8 mouse cellular contexts compared by ENCODE assay signal in genomic region chr3:95928658-95929503, GRCm38 (mm10). TPM values are rescaled to one million over a fixed set of nuclear protein-coding genes. Genes with fewer than 3 reads are reported as not detected.
DNase-seq lines count a peak whose midpoint lies in the region; ATAC-seq and TF ChIP-seq lines count a peak whose summit lies in the region.

TSS of gene Anp32e (plus strand) at chr3:95929246.

- peak within 1 kb of the TSS; percentile 86 for H3K4me3 ChIP-seq in embryonic facial prominence, embryonic 14.5 days (ENCODE audit: low read depth, low read length)
- H3K4me3 ChIP-seq in heart, adult 2 months, result peak within 1 kb of the TSS; percentile 97
- peak within 1 kb of the TSS; percentile 90 for H3K4me3 ChIP-seq in limb, embryonic 14.5 days (replicated peaks; ENCODE audit: low read length)
- H3K4me3 ChIP-seq in midbrain, postnatal 0 days (ENCODE audit: low read depth, low read length), result peak within 1 kb of the TSS; percentile 87

- peak within 1 kb of the TSS; percentile 69 for H3K4me2 ChIP-seq in embryonic facial prominence, embryonic 14.5 days (ENCODE audit: low read depth, low read length)
- H3K4me2 ChIP-seq in limb, embryonic 14.5 days (replicated peaks; ENCODE audit: low read depth, low read length, severe bottlenecking), result peak within 1 kb of the TSS; percentile 63
- H3K4me2 ChIP-seq in midbrain, postnatal 0 days (ENCODE audit: low read depth, low read length, poor library complexity, severe bottlenecking), result peak within 1 kb of the TSS; percentile 76

- no peak for TF ChIP-seq CTCF in heart, adult 2 months (IDR thresholded peaks at IDR 0.05)
- TF ChIP-seq CTCF in midbrain, postnatal 0 days (IDR thresholded peaks at IDR 0.05), result no peak

- H3K27ac ChIP-seq in embryonic facial prominence, embryonic 14.5 days (replicated peaks; ENCODE audit: low read depth, low read length), result peak within 1 kb of the TSS; percentile 94
- peak within 1 kb of the TSS; percentile 92 for H3K27ac ChIP-seq in heart, adult 2 months
- peak within 1 kb of the TSS; percentile 96 for H3K27ac ChIP-seq in limb, embryonic 14.5 days (replicated peaks; ENCODE audit: low read depth, low read length)
- H3K27ac ChIP-seq in midbrain, postnatal 0 days (ENCODE audit: low read depth, low read length), result peak within 1 kb of the TSS; percentile 72

- H3K9me3 ChIP-seq in embryonic facial prominence, embryonic 14.5 days (ENCODE audit: control insufficient read depth, low read length), result no peaks in the 10 kb centered on the region
- H3K9me3 ChIP-seq in limb, embryonic 14.5 days (ENCODE audit: control insufficient read depth, low read length), result no peaks in the 10 kb centered on the region
- H3K9me3 ChIP-seq in midbrain, postnatal 0 days (ENCODE audit: low read length), result no peaks in the 10 kb centered on the region

- H3K4me1 ChIP-seq in embryonic facial prominence, embryonic 14.5 days (ENCODE audit: control insufficient read depth, insufficient read depth, low read length), result no peaks in the 10 kb centered on the region
- H3K4me1 ChIP-seq in heart, adult 2 months (ENCODE audit: control insufficient read depth, insufficient read depth, low read length), result peaks cover 2% of the 10 kb centered on the region
- H3K4me1 ChIP-seq in limb, embryonic 14.5 days (ENCODE audit: control insufficient read depth, insufficient read depth, low read length), result 0 out of 2 replicates have a peak, but pooled peaks cover 6% of the 10 kb centered on the region
- H3K4me1 ChIP-seq in midbrain, postnatal 0 days (ENCODE audit: insufficient read depth, low read length), result no peaks in the 10 kb centered on the region

- under 1% methylated on average over 42 of the region's 49 CpGs for WGBS in embryonic facial prominence, embryonic 14.5 days
- WGBS in heart, adult 2 months, result under 1% methylated on average over 49 of the region's 49 CpGs
- under 1% methylated on average over 48 of the region's 49 CpGs for WGBS in limb, embryonic 14.5 days
- WGBS in midbrain, postnatal 0 days, result under 1% methylated on average over 49 of the region's 49 CpGs

- peak within 1 kb of the TSS; percentile 98 for H3K9ac ChIP-seq in embryonic facial prominence, embryonic 14.5 days (ENCODE audit: low read depth, low read length)
- peak within 1 kb of the TSS; percentile 83 for H3K9ac ChIP-seq in heart, adult 2 months (ENCODE audit: low read depth, low read length)
- H3K9ac ChIP-seq in limb, embryonic 14.5 days (ENCODE audit: low read depth, low read length, severe bottlenecking), result peak within 1 kb of the TSS; percentile 98
- peak within 1 kb of the TSS; percentile 69 for H3K9ac ChIP-seq in midbrain, postnatal 0 days (replicated peaks; ENCODE audit: low read length, poor library complexity, severe bottlenecking)

- peak; percentile 86 for TF ChIP-seq EP300 in heart, adult 2 months (IDR thresholded peaks at IDR 0.05; ENCODE audit: insufficient read depth, low read depth, low read length)

- H3K79me2 ChIP-seq in heart, adult 2 months (replicated peaks; ENCODE audit: control insufficient read depth, insufficient read depth, low read length), result no peaks in the 10 kb centered on the region

- H3K27me3 ChIP-seq in embryonic facial prominence, embryonic 14.5 days (replicated peaks; ENCODE audit: control insufficient read depth, insufficient read depth, low read length), result no peaks in the 10 kb centered on the region
- H3K27me3 ChIP-seq in heart, adult 2 months (ENCODE audit: control insufficient read depth, insufficient read depth, low read length), result no peaks in the 10 kb centered on the region
- H3K27me3 ChIP-seq in limb, embryonic 14.5 days (ENCODE audit: control insufficient read depth, insufficient read depth, low read length), result no peaks in the 10 kb centered on the region
- H3K27me3 ChIP-seq in midbrain, postnatal 0 days (ENCODE audit: insufficient read depth, low read length), result no peaks in the 10 kb centered on the region

- DNase-seq in 3T3-L1 (ENCODE audit: low read depth, low spot score), result peak; percentile 100
- DNase-seq in adrenal gland, postnatal 4 days (ENCODE audit: low spot score in 2 of 2), result peak; percentile 91 to 95
- DNase-seq in embryonic facial prominence, embryonic 14.5 days (ENCODE audit: low spot score), result peak; percentile 100
- peak; percentile 97 for DNase-seq in heart, adult 2 months
- peak; percentile 99 for DNase-seq in kidney, adult 9 months
- peak; percentile 100 for DNase-seq in limb, embryonic 14.5 days (ENCODE audit: low spot score)
- DNase-seq in midbrain, postnatal 0 days (ENCODE audit: low spot score), result peak; percentile 100
- peak; percentile 94 to 96 for DNase-seq in spleen, postnatal 14 days (ENCODE audit: low spot score in 2 of 2)

- H3K36me3 ChIP-seq in embryonic facial prominence, embryonic 14.5 days (ENCODE audit: control insufficient read depth, insufficient read depth, low read length), result peaks cover 8% of the 10 kb centered on the region
- no peaks in the 10 kb centered on the region for H3K36me3 ChIP-seq in heart, adult 2 months (ENCODE audit: control insufficient read depth, insufficient read depth, low read length)
- H3K36me3 ChIP-seq in limb, embryonic 14.5 days (ENCODE audit: control insufficient read depth, insufficient read depth, low read length), result peaks cover 5% of the 10 kb centered on the region
- peaks cover 2% of the 10 kb centered on the region; the same call in 1 of the 2 replicates for H3K36me3 ChIP-seq in midbrain, postnatal 0 days (ENCODE audit: insufficient read depth, low read length)

- ATAC-seq in embryonic facial prominence, embryonic 14.5 days (ENCODE audit: low read depth), result peak; percentile 100
- ATAC-seq in limb, embryonic 14.5 days (ENCODE audit: low FRiP score, low read depth), result peak; percentile 99
- peak; percentile 100 for ATAC-seq in midbrain, postnatal 0 days (ENCODE audit: low FRiP score)

- intact Hi-C loops in heart, adult 2 months (cut with DNase I), result no loop called here

- TF ChIP-seq POLR2A in heart, adult 2 months (IDR thresholded peaks at IDR 0.05; ENCODE audit: insufficient read depth, low read depth, low read length), result peak; percentile 94
- no peak for TF ChIP-seq POLR2A in limb, embryonic 14.5 days (IDR thresholded peaks at IDR 0.05; ENCODE audit: borderline replicate concordance, extremely low read depth, insufficient read depth, insufficient read length)

RNA-seq across cellular contexts. Expression of gene Anp32e, which starts in this region (rescaled TPM):
- total RNA-seq in adrenal gland, postnatal 4 days (2021), result 100 to 1,000 TPM; 145 to 146 TPM
- 62.6 and 64.2 TPM in 2 replicates for polyA plus RNA-seq in embryonic facial prominence, embryonic 14.5 days (2014; fragmentation: Nextera tagmentation; extraction: Ambion mirVana)
- 10 to 100 TPM; 83.0 to 90.9 TPM for total RNA-seq in heart, adult 2 months (2021)
- 15.5 and 29.9 TPM in 2 replicates for polyA plus RNA-seq in heart, adult 2 months (2012; rRNA removed)
- polyA plus RNA-seq in limb, embryonic 14.5 days (2012; rRNA removed), result 97.0 and 137 TPM in 2 replicates
- polyA plus RNA-seq in limb, embryonic 14.5 days (2014; fragmentation: Nextera tagmentation; extraction: Ambion mirVana), result 55.0 and 66.2 TPM in 2 replicates
- total RNA-seq in midbrain, postnatal 0 days (2014; rRNA removed), result 24.7 and 27.5 TPM in 2 replicates
- 70.9 and 86.9 TPM in 2 replicates for polyA plus RNA-seq in midbrain, postnatal 0 days (2015; fragmentation: Nextera tagmentation; extraction: Ambion mirVana)

Comparison
In these comparisons a context has a peak if more than half of its experiments do, and no peak if none do; other contexts are left out.
1. Peak in every context shown above with its lines: DNase-seq, ATAC-seq, H3K4me3 ChIP-seq and H3K27ac ChIP-seq.